Mouse (Mus musculus) ES-Bruce4 (cell line): ENCODE results near the gene Aym1. TPM values are rescaled to one million over a fixed set of nuclear protein-coding genes. Genes with fewer than 3 reads are reported as not detected.

Experiments
- H3K27ac ChIP-seq: 2 replicates; pipeline ENCODE4 v1.5.1; 2012; ENCODE audit warnings: low read length, inconsistent platforms; ENCODE audit not compliant: insufficient read depth
- H3K27me3 ChIP-seq: 2 replicates; pipeline ENCODE4 v1.6.1; 2012; ENCODE audit warnings: mild to moderate bottlenecking, low read length, inconsistent platforms; ENCODE audit not compliant: control insufficient read depth, poor library complexity, insufficient read depth, severe bottlenecking
- H3K36me3 ChIP-seq: 2 replicates; pipeline ENCODE4 v1.6.1; 2012; ENCODE audit warnings: inconsistent platforms, mild to moderate bottlenecking, low read length, moderate library complexity; ENCODE audit not compliant: control insufficient read depth, poor library complexity, insufficient read depth, severe bottlenecking
- H3K4me1 ChIP-seq: one replicate; pipeline ENCODE4 v1.8.1; 2011; ENCODE audit warnings: low read length; ENCODE audit not compliant: control insufficient read depth, insufficient read depth
- H3K4me3 ChIP-seq: 2 replicates; pipeline ENCODE4 v1.5.1; 2011; ENCODE audit warnings: low read depth, mild to moderate bottlenecking, low read length
- H3K9ac ChIP-seq: 2 replicates; pipeline ENCODE4 v1.6.1; 2012; ENCODE audit warnings: low read depth, mild to moderate bottlenecking, inconsistent platforms; ENCODE audit not compliant: poor library complexity, severe bottlenecking
- H3K9me3 ChIP-seq: replicated peaks from 2 replicates; pipeline ENCODE4 v1.6.1; 2012; ENCODE audit warnings: mild to moderate bottlenecking, low read length, inconsistent platforms; ENCODE audit not compliant: control insufficient read depth, poor library complexity, insufficient read depth, severe bottlenecking
- CTCF ChIP-seq: IDR thresholded peaks from one replicate; pipeline ENCODE4 v1.8.1; 2011; ENCODE audit warnings: low read depth, low read length
- EP300 ChIP-seq: IDR thresholded peaks from 2 replicates; pipeline ENCODE4 v1.6.1; 2011; ENCODE audit warnings: low read depth, low read length; ENCODE audit not compliant: insufficient read depth
- POLR2A ChIP-seq: IDR thresholded peaks from one replicate; pipeline ENCODE4 v1.8.1; 2011; ENCODE audit warnings: low read length; ENCODE audit not compliant: insufficient read depth
- polyA plus RNA-seq: library from polyadenylated mRNA; stranded (reverse); fragments of >200 nt; gene quantifications from 2 replicates; pipeline ENCODE4 v1.2.4, GENCODE M21; 2011; ENCODE audit warnings: low read depth; ENCODE audit not compliant: missing spikeins, insufficient read depth, insufficient read length

The Aym1 gene
- polyA plus RNA-seq, 1 experiment, result not detected

- Histone ChIP-seq H3K27me3 (no peaks in the 10 kb centered on the region), H3K9ac (no peak overlapping the region), H3K27ac (no peak overlapping the region), H3K9me3 (0 out of 2 replicates have a peak, but pooled peaks cover 8% of the 10 kb centered on the region), H3K4me3 (no peak overlapping the region), H3K36me3 (no peaks in the 10 kb centered on the region), H3K4me1 (no peaks in the 10 kb centered on the region)
- TF ChIP-seq EP300 (no peak), POLR2A (no peak), CTCF (no peak)
Measured at GRCm38 (mm10) chr5:113402702-113403101, 45.6 kb downstream of the Aym1 start.

GRCm38 (mm10) chr5:113407346-113407745, 50.3 kb downstream of the Aym1 start:
- Histone ChIP-seq H3K4me3 (no peak overlapping the region), H3K9me3 (no peaks in the 10 kb centered on the region), H3K9ac (no peak overlapping the region), H3K4me1 (no peaks in the 10 kb centered on the region), H3K27me3 (no peaks in the 10 kb centered on the region), H3K36me3 (no peaks in the 10 kb centered on the region), H3K27ac (no peak overlapping the region)
- no peak for TF ChIP-seq POLR2A
- no peak for TF ChIP-seq CTCF
- no peak for TF ChIP-seq EP300

Other genes starting within 250 kb of the Aym1 start
- gene 2900026A02Rik, start 136.1 kb upstream of the Aym1 start, polyA plus RNA-seq, result 14.2 and 15.2 TPM in 2 replicates
- 0.76 and 0.97 TPM in 2 replicates for gene Tmem211, start 130.4 kb upstream of the Aym1 start, polyA plus RNA-seq
- 11.7 and 12.6 TPM in 2 replicates for gene Sgsm1, start 46.5 kb upstream of the Aym1 start, polyA plus RNA-seq
- 2.3 and 3.1 TPM in 2 replicates for gene Wscd2, start 133.0 kb downstream of the Aym1 start, polyA plus RNA-seq